Mouse (Mus musculus): ENCODE results near the gene Trnau1ap.

The Trnau1ap gene

GRCm38 (mm10) chr4:132349495-132350122, 20.3 kb upstream of the Trnau1ap start:
- no peak for TF ChIP-seq GATA4 (IDR thresholded peaks at IDR 0.05; ENCODE audit: insufficient replicate concordance, low read length)

- TF ChIP-seq GATA4 (IDR thresholded peaks at IDR 0.05; ENCODE audit: insufficient replicate concordance, low read length), result no peak
Observed at GRCm38 (mm10) chr4:132346661-132347060, 17.3 kb upstream of the Trnau1ap start.

- TF ChIP-seq GATA4 (IDR thresholded peaks at IDR 0.05; ENCODE audit: insufficient replicate concordance, low read length), result no peak
Observed at GRCm38 (mm10) chr4:132346261-132346660, 16.9 kb upstream of the Trnau1ap start.

- no peak for TF ChIP-seq GATA4 (IDR thresholded peaks at IDR 0.05; ENCODE audit: insufficient replicate concordance, low read length)
Observed at GRCm38 (mm10) chr4:132345843-132346212, 16.5 kb upstream of the Trnau1ap start.

GRCm38 (mm10) chr4:132345135-132345842, 16.0 kb upstream of the Trnau1ap start:
- no peak for TF ChIP-seq GATA4 (IDR thresholded peaks at IDR 0.05; ENCODE audit: insufficient replicate concordance, low read length)

GRCm38 (mm10) chr4:132344403-132345134, 15.2 kb upstream of the Trnau1ap start:
- no peak for TF ChIP-seq GATA4 (IDR thresholded peaks at IDR 0.05; ENCODE audit: insufficient replicate concordance, low read length)

- TF ChIP-seq GATA4 (IDR thresholded peaks at IDR 0.05; ENCODE audit: insufficient replicate concordance, low read length), result no peak
Observed at GRCm38 (mm10) chr4:132341451-132341850, 12.1 kb upstream of the Trnau1ap start.

GRCm38 (mm10) chr4:132338943-132339342, 9.6 kb upstream of the Trnau1ap start:
- no peak for TF ChIP-seq GATA4 (IDR thresholded peaks at IDR 0.05; ENCODE audit: insufficient replicate concordance, low read length)

- TF ChIP-seq GATA4 (IDR thresholded peaks at IDR 0.05; ENCODE audit: insufficient replicate concordance, low read length), result no peak
Observed at GRCm38 (mm10) chr4:132332880-132333279, 3.5 kb upstream of the Trnau1ap start.

GRCm38 (mm10) chr4:132331960-132332359, 2.6 kb upstream of the Trnau1ap start:
- TF ChIP-seq GATA4 (IDR thresholded peaks at IDR 0.05; ENCODE audit: insufficient replicate concordance, low read length), result no peak

GRCm38 (mm10) chr4:132329835-132330354, 557 bp upstream of the Trnau1ap start:
- no peak for TF ChIP-seq GATA4 (IDR thresholded peaks at IDR 0.05; ENCODE audit: insufficient replicate concordance, low read length)

GRCm38 (mm10) chr4:132328391-132328982, 851 bp downstream of the Trnau1ap start:
- no peak for TF ChIP-seq GATA4 (IDR thresholded peaks at IDR 0.05; ENCODE audit: insufficient replicate concordance, low read length)

GRCm38 (mm10) chr4:132326481-132326880, 2.9 kb downstream of the Trnau1ap start:
- TF ChIP-seq GATA4 (IDR thresholded peaks at IDR 0.05; ENCODE audit: insufficient replicate concordance, low read length), result no peak

- TF ChIP-seq GATA4 (IDR thresholded peaks at IDR 0.05; ENCODE audit: insufficient replicate concordance, low read length), result no peak
Observed at GRCm38 (mm10) chr4:132315711-132316110, 13.6 kb downstream of the Trnau1ap start.

- no peak for TF ChIP-seq GATA4 (IDR thresholded peaks at IDR 0.05; ENCODE audit: insufficient replicate concordance, low read length)
Observed at GRCm38 (mm10) chr4:132312627-132313026, 16.7 kb downstream of the Trnau1ap start.
